Mouse (Mus musculus): ENCODE data around the gene Des.

Gene Des

DNA sequence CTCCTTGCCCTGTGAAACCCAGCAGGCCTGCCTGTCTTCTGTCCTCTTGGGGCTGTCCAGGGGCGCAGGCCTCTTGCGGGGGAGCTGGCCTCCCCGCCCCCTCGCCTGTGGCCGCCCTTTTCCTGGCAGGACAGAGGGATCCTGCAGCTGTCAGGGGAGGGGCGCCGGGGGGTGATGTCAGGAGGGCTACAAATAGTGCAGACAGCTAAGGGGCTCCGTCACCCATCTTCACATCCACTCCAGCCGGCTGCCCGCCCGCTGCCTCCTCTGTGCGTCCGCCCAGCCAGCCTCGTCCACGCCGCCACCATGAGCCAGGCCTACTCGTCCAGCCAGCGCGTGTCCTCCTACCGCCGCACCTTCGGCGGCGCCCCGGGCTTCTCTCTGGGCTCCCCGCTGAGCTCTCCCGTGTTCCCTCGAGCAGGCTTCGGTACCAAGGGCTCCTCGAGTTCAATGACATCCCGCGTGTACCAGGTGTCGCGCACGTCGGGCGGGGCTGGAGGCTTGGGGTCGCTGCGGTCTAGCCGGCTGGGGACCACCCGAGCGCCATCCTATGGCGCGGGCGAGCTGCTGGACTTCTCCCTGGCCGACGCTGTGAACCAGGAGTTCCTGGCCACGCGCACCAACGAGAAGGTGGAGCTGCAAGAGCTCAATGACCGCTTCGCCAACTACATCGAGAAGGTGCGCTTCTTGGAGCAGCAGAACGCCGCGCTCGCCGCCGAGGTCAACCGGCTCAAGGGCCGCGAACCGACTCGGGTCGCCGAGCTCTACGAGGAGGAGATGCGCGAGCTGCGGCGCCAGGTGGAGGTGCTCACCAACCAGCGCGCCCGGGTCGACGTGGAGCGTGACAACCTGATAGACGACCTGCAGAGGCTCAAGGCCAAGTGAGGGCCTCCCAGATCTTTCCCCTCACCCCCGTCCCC, at the start of gene Des:
Des (plus strand) TSS at position 218 of the 920 bp plus-strand sequence.
- in situ Hi-C loops (cut with MboI), result no loop called here

DNA sequence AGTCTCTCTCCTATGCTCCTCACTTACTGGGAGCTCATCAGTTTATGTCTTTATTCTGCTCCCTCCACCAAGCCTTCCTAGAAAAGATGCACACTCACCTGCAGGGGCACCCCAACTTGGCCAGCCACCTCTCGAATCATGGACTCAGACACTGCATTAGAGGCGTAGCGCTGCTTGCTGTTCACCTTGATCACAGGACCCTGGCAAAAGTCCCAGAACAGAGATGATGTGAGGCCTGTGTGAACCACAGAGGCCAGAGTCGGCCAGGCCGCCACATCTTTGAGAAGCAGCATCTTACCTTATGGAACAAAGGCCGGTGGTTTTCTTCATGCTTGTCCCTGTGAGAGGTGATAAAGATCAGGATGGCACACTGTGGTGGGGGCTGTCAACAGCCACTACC, 48.4 kb upstream of the Des start:
- in situ Hi-C loops (cut with MboI), result loop anchor here (25.0 kb wide), 1 partner anchor 724 kb away; the partner anchor contains the start of genes Bcs1l and Zfp142

DNA sequence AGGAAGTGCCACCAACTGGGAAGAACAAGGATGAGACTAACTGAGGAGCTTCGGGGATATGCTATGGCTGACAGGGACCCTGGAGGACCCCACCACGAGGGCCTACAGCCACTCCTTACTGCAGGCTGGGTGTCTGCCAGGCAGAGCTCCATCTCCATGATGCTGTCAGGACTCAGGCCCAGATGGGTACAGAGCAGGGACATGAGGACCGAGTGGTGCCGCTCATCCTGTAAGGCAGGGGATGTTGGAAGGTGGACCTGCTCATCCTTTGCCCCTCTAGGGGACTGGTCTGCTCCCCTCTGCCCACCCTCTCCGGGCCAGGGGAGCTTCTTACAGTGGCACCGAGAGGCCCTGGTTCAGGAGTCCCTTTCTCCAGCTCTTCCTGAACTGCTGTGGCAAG, 45.1 kb upstream of the Des start:
- in situ Hi-C loops (cut with MboI), result loop anchor here (5.0 to 25.0 kb wide), 2 partner anchors 63 to 728 kb away; partner anchors contain the start of genes Bcs1l and Zfp142

DNA sequence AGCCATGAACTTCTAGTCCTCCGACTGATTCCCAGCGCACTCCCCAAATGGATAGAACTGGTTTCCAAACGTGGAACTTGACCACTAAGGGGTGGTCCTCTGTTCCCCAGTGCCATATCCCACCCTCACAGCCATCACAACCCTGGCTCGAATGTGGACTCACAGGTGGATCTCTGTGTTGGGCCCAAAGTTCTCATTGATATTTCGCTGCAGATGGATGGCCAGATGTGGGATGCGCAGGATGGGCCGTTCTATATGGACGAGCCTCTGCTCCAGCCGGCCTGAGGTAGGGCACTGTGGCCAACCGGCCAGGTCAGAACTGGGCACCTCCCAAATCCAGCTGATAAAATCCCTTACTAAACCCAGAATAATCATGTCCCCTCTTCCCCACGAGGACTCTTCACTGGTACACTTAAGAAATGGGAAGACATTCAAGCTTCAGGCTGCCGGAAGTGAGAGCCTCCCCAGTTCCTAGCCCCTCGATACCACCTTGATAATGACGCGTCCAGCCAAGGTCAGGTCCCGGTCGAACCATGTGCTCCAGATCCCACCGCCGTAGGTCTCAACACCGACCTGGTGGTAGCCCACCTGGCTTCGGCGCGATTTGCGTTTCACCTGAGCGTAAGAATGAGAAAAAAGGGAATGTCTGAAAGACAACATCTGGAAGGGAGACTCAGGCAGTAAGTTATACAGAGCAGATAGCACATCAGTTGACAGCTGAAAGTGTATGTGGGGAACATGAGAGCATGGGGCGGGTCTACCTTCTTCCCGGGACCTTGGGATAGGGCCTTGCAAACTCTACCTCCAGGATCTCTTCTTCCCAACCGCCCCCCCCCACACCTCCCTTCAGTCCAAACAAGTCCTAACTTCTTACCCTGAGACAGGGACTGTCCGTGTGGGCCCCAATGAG, 44.4 kb upstream of the Des start:
- in situ Hi-C loops (cut with MboI), result loop anchor here (5.0 to 25.0 kb wide), 2 partner anchors 63 to 728 kb away; partner anchors contain the start of genes Bcs1l and Zfp142

DNA sequence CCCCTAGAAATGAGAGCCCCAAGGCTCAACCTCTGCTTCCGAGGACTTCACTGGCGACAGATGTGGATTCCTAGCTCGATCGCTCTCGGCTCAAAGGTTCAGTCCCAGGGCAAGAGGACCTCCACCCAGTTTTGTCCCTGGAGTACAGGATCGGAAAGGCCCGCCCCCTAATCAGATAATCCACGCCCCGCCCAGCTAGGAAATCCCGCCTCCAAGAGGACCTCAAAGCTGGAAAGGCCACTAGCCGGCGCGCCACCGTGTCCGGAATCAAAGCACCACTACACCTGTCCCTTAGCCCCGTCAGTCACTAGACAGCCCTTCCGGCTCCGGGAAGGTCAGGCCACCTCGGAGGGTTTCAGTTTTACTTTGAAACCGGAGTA, 43.3 kb upstream of the Des start:
- in situ Hi-C loops (cut with MboI), result loop anchor here (5.0 to 25.0 kb wide), 2 partner anchors 65 to 730 kb away; partner anchors contain the start of genes Bcs1l and Zfp142

DNA sequence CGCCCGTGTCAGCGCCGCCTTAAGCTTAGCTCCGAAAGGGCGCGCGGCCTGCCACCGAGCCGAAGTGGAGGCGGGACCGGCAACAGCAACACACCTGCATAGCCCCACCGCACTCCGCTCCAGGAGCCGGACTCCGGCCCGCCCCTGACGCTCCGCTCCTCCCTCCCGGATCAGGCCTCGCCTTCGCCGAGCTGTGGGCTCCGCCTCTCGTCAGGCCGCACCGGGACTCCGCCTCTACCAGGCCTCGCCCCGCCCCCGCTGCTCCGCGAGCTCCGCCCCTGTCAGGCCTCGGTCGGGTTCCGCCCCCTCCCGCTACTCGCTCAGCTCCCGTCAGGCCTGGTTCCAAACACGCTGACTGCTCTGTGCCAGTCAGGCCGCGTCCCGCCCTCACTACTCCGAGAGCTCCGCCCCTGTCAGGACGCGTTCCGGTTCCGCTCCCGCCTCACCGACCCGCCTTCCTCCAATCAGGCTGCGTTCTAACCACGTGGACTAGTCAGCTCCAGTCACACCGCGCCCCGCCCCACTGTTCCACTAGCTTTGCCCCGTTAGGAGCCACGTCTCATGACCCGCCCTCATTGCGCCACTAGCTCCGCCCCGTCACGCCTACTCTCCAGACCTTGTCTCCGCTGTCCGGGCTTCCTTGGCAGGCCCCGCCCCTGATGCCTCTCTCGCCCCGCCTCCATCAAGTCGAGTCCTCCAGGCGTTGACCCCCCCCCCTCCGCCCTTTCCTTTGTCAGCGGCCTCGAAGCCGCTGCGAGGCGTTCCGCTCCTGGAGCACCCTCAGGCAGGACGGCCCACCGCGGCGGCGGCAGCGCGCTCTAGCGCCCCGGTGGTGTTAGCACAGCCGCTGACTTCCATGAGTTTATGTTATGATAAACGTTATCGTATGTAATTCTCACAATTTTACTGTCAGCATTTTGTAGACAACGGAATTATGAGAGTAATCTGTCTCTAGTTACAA, 42.6 kb upstream of the Des start, which contains the start of gene Dnpep:
Dnpep (minus strand) TSS at position 750 of the 961 bp plus-strand sequence.
- in situ Hi-C loops (cut with MboI), result loop anchor here (5.0 to 25.0 kb wide), 2 partner anchors 65 to 730 kb away; partner anchors contain the start of genes Bcs1l and Zfp142

DNA sequence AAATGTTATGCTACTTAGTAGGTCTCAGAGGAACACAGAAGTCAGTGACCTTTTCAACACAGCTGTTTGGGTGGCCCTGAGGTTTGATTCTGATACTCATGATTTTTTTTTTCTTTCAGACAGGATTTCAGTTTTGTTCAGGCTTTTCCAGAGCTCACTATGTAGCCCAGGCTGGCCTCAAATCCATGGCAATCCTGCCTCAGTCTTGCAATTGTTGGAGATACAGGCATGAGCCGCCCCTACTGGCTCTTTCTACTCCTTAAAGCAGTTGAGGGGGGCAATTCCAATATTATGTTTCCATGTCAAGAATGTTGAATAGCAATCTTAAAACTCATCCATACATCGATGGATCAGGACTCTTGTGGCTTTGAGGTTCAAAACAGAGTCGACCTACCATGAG, 41.8 kb upstream of the Des start:
- in situ Hi-C loops (cut with MboI), result loop anchor here (5.0 to 25.0 kb wide), 2 partner anchors 66 to 731 kb away; partner anchors contain the start of genes Bcs1l and Zfp142

DNA sequence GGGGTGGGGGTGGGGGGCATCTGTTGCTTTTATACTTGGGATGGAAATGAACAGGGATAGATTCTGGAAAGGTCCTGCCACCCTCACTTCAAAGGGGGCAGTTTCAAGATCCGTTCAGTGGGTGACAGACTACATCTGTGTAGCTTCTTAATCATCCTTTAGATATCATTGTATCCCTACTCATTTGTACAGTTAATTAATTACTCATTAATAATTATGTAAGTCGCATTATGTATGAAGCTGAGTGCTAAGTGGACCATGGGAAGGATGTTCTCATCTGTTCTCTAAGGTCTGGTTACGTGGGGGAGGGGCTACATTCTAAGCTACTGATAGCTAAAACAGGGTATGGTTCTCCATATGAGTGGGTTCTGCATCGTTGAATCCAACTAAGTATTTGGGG, 41.4 kb upstream of the Des start:
- in situ Hi-C loops (cut with MboI), result loop anchor here (5.0 to 25.0 kb wide), 2 partner anchors 66 to 731 kb away; partner anchors contain the start of genes Bcs1l and Zfp142

DNA sequence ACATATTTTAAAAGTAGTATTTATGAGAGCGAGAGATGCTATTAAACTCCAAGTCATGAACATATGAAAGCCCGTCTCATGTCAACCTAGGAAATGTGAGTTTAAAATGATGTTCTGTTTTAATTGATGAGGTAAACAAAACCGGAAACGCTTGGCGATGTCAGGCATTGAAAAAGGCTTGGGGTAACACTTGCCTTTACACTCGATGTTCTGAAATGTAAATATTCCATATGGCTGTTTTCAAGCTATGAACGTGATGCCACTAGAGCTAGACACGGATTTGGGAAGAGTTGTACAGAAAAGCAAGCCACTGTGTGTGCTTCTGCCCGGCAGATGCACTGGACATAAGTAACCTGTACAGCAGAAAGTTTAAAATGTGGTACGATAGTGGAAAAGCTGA, 41.0 kb upstream of the Des start:
- in situ Hi-C loops (cut with MboI), result loop anchor here (5.0 to 25.0 kb wide), 2 partner anchors 67 to 732 kb away; partner anchors contain the start of genes Bcs1l and Zfp142

DNA sequence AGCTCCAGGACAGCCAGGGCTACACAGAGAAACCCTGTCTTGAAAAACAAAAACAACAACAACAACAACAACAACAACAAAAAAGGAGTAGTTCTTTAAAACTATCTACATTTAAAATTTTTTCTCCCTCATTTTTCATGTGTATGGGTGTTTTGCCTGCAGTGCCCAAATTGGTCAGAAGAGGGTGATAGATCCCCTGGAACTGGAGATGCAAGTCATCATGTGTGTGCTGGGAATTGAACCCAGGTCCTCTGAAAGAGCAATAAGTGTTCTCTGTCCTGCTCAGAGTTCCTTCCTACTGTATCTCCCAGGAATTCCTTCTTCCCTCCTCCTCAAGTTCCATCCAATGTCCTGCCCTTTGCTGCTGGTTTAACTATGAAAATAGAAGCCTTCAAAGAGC, 32.7 kb upstream of the Des start:
- in situ Hi-C loops (cut with MboI), result no loop called here

DNA sequence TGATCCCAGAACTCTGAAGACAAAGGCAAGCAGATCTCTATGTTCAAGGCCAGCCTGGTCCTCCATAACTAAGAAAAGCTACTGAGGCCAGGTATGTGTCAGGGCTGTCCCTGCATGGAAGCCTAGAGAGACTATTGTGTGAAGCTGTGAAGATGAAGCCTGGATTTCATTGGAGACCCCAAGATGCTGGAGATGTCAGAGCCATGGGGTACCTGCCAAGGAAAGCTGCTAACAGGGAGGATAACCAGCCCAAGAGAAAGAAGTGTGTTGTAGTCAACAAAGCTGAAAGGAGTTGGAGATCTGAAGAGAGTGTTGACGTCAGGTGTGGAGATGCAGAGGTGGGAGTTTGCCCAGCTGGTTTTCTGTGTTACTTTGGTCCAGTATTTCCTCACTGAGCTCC, 28.9 kb upstream of the Des start:
- in situ Hi-C loops (cut with MboI), result no loop called here

DNA sequence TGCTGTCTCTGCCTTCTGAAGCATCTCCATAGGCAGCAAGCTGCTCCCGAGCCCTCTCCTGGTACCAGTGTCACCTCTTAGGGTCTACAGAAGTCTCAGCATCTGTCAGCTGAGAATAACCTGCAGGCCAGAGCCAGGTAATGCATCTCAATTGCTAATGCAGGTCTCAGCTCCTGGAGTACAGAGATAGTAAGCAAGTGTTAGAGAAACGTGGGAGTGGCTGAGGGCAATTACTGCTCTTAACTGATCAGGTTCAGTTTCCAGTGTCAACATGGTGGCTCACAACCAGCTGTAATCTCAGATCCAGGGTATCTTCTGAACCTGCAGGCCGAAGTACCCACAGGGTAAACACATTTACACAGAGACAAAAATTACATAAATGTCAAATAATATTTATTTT, 23.7 kb upstream of the Des start:
- in situ Hi-C loops (cut with MboI), result no loop called here

DNA sequence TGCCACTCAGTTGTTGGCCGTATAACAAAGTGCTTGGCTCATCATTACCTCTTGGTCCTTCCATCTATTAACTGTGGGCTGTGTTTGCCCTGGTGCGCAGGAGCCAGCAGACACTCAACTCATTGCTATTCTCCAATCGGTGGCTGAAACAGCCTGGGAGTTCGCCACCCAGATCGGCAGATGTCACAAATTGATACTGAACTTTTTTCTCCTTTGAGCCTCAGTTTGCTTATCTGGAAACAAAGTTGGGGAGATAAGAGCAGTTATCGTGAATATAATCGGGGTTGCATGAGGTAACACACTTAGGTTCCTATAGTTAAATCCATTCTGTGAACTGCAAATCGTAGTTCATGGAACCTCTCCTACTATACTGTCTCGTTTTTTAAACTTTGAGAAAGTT, 23.0 kb upstream of the Des start:
- in situ Hi-C loops (cut with MboI), result no loop called here

DNA sequence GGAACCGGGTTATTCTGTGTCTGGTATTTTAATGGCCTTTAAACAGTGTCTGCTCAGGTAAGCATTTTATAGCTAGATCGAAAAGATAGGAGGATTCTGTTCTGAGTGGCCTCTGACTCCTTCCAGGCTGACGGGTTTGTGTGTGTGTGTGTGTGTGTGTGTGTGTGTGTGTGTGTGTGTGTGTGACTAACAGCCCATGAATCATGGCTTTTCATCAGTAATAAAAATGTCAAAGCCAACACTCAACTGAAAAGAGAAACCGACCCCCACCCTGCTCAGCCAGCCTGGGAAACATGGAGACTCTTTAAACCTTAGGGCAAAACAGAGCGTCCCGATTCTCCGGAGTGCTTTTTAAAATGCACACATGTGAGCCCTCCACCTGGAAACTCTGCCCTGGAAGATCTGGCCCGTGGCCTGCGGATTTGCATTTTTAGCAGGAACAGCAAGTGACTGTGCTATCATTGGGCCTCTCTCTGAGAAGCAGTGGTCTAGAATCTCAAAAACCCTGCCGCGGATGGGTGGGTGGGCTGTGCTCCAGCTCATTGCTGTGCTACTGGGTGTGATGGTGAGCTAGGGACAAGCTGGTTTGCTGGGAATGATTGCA, 21.9 kb upstream of the Des start:
- in situ Hi-C loops (cut with MboI), result no loop called here

DNA sequence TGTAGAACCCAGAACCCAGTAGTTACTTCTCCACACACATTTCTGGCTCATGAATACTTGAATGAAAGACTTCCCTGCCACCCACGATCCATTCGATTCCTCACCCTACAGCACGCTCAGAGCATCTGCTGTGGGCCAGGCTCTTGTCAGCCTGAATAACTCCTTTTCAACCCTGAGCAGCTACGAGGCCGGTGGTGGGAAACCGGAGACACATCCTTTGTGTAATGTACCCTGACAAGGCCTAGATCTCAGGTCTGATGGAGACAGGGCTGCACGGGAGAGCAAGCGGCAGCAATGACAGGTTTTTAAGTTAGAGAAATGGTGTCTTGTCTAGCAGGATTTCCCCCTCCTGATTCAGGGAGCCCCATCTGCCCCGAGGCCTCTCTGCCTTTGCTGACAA, 20.8 kb upstream of the Des start:
- in situ Hi-C loops (cut with MboI), result no loop called here

DNA sequence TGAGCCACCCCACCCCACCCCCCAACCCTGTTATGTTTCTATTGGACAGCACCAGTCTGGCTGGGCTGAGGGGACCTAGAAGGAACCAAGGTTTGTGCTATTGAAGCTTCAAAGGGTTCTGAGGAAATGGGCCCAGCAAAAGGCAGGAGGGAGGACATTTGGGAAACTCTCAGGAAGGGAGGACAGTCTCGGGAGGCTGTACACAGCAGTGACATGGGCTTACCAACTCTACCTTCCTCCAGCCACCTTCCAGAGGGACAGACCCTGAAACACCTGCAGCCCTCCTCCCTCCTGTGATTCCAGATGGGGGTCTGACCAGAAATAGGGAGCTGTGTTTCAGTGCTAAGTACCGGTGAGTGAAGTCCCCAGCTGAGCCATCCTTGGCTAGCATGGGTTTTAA, 19.6 kb upstream of the Des start:
- in situ Hi-C loops (cut with MboI), result no loop called here

DNA sequence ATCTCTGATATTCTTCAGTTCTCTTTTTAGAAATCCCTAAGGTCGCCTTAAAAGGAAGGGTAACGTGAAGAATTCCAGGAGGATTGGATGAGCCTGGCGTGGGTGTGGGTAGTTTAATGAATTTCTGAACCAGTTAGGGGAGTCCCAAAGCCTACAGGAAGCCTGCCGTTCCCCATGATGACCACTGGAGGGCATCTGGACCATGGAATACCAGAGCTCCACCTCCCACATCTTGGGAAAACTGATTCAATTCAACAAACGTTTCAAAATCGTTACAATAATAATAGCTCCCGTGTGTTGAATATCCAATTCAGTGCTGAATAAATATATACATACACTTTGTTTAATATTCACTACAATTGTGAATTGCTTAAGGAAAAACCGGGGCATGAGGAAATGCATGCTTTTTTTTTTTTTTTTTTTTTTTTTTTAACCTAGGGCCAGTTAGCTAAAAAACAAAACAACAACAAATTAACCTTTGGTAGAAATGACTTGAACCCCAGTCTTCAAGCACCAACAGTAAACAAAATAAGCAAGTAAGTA, 17.2 kb upstream of the Des start:
- in situ Hi-C loops (cut with MboI), result no loop called here

DNA sequence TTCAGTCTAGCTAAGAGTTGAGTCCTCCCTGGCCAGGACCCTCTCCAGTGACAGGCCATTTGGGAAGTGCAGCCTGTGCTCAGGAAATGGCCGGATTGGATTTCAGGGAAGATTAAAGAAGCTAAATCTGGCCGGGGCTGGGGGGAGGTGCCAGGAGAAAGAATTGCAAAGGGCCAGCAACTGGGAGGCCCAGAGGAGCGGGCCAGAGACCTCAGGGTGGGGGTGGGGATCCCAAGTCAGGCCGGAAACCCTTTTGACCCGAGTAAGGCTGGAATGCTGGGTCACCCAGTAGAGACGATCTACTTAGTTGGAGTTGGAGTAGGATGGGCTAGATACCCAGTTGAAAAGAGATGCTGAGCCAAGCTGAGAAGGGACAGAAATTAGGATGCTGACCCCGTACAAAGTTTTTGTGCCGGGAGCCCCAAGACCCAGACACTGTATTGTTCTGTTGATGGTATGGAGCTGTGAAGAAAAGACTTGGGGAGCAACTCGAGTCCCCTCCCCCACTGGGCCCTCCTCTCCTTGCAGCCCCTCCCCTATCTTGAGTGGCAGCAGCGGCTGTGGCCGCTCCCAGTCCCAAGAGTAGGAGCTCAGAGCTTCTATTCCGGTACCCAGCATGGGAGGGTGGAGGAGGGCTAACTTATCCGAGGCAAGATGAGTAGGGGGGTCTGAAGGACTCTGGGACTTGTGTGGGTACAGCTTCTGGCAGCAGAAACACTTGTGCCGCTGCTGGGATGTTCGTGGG, 15.7 kb upstream of the Des start:
- in situ Hi-C loops (cut with MboI), result no loop called here
